Mouse (Mus musculus) thymus, adult 18-20 months (tissue): Measurements from ENCODE around the gene Gm13078.

Experiments
- DNase-seq, 2 experiments: peaks; one replicate each; pipeline ENCODE4 v3.0.0; 2022; ENCODE audit warnings: mixed read lengths in 2 of 2

The Gm13078 gene

DNA sequence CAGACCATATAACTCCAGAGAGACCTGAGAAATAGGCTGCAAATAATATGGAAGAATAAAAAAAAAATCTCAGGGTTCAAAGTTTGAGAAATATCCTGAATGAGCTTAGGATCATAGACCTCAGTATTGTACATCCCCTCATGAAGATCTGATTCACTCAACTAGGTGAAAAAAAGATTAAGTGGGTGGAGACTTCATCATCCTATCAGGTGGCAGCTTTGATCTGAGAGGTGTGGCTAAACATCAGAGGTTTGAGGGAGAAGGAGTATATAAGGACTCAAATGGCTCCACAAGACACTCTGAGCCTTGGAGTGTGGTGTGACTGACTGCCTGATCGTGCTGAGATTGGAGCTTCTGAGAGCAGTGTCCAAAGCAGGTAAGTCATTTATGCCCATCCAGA is at the start of gene Gm13078:
Gene Gm13078 (plus strand): TSS at position 301 of the 400 bp plus-strand sequence.
- DNase-seq = no peak

GRCm38 (mm10) chr4:143702611-143703010 is 16.6 kb upstream of the Gm13078 start, which contains the start of gene Gm13089:
Gm13089 (minus strand) TSS chr4:143702711.
- DNase-seq = no peak
